Mouse (Mus musculus): ENCODE results near the gene Rasgrf2. TPM values are rescaled to one million over a fixed set of nuclear protein-coding genes. Genes with fewer than 3 reads are reported as not detected.

The Rasgrf2 gene
- polyA plus RNA-seq, 1 experiment from 2014 or later: 0.13 TPM

Other genes with a start within 250 kb of the Rasgrf2 start
- gene Gm20379, start 174.3 kb upstream of the Rasgrf2 start, polyA plus RNA-seq (2016; fragmentation: Nextera tagmentation; extraction: Ambion mirVana): 0.98 and 1.4 TPM in 2 replicates
- 28.0 and 30.8 TPM in 2 replicates for gene Dhfr, start 223.1 kb upstream of the Rasgrf2 start, polyA plus RNA-seq (2016; fragmentation: Nextera tagmentation; extraction: Ambion mirVana)
- 33.5 and 37.7 TPM in 2 replicates for gene Msh3, start 223.3 kb upstream of the Rasgrf2 start, polyA plus RNA-seq (2016; fragmentation: Nextera tagmentation; extraction: Ambion mirVana)